Mouse (Mus musculus) stomach, embryonic 15.5 days (tissue): ENCODE results near the gene Hlx. TPM values are rescaled to one million over a fixed set of nuclear protein-coding genes. Genes with fewer than 3 reads are reported as not detected.
A peak's percentile ranks its signal among the peaks of the same experiment; 100 is the strongest.

Experiments
- ATAC-seq: fragments of 200-750 bp; cut with Nextera tagmentation; 2 replicates; pipeline ENCODE4 v1.8.0; 2017; ENCODE audit warnings: low read depth, moderate number of reproducible peaks, moderate TSS enrichment; ENCODE audit not compliant: insufficient read depth, low FRiP score
- H3K27ac ChIP-seq: fragments of 300-500 bp; sonication (generic); 2 replicates; pipeline ENCODE4 v1.5.1; 2015; ENCODE audit warnings: mild to moderate bottlenecking, inconsistent platforms
- H3K27me3 ChIP-seq: fragments of 300-500 bp; sonication (generic); replicated peaks from 2 replicates; pipeline ENCODE4 v1.6.1; 2015; ENCODE audit warnings: inconsistent platforms
- H3K36me3 ChIP-seq: fragments of 300-500 bp; sonication (generic); 2 replicates; pipeline ENCODE4 v1.6.1; 2015; ENCODE audit warnings: inconsistent platforms
- H3K4me1 ChIP-seq: fragments of 300-500 bp; sonication (generic); 2 replicates; pipeline ENCODE4 v1.6.1; 2015; ENCODE audit warnings: inconsistent platforms
- H3K4me2 ChIP-seq: fragments of 300-500 bp; sonication (generic); 2 replicates; pipeline ENCODE4 v1.6.1; 2015; ENCODE audit warnings: mild to moderate bottlenecking, inconsistent platforms
- H3K4me3 ChIP-seq: fragments of 300-500 bp; sonication (generic); replicated peaks from 2 replicates; pipeline ENCODE4 v1.5.1; 2015; ENCODE audit warnings: inconsistent platforms
- H3K9ac ChIP-seq: fragments of 300-500 bp; sonication (generic); 2 replicates; pipeline ENCODE4 v1.6.1; 2015; ENCODE audit warnings: inconsistent platforms
- H3K9me3 ChIP-seq: fragments of 300-500 bp; sonication (generic); 2 replicates; pipeline ENCODE4 v1.6.1; 2016; ENCODE audit warnings: inconsistent platforms
- WGBS: fragments of 180-500 bp; shearing (Covaris S2); methylation state at CpG from one replicate; pipeline ENCODE4 v1.1.7; 2015; 5-methylcytosine and 5-hydroxymethylcytosine counted together
- polyA plus RNA-seq: library from polyadenylated mRNA; unstranded; fragments of >200 nt; fragmentation: Nextera tagmentation; extraction: Ambion mirVana; gene quantifications from 2 replicates; pipeline ENCODE4 v1.2.1, GENCODE M21; 2015

The Hlx gene
- polyA plus RNA-seq, 1 experiment from 2014 or later = 23.2 TPM

GRCm38 (mm10) chr1:184720162-184721025 lies 12.0 kb downstream of the Hlx start:
- H3K4me1 ChIP-seq = no peaks in the 10 kb centered on the region
- WGBS = 6% methylated on average over 26 of the region's 26 CpGs
- H3K27me3 ChIP-seq = peaks cover 84% of the 10 kb centered on the region
- no peak overlapping the region for H3K9ac ChIP-seq
- H3K9me3 ChIP-seq = no peaks in the 10 kb centered on the region
- no peak for ATAC-seq
- no peak overlapping the region for H3K27ac ChIP-seq
- no peaks in the 10 kb centered on the region for H3K36me3 ChIP-seq
- no peak overlapping the region for H3K4me2 ChIP-seq
- H3K4me3 ChIP-seq = no peak overlapping the region

- WGBS = 3% methylated on average over 41 of the region's 41 CpGs
- no peak overlapping the region for H3K27ac ChIP-seq
- H3K9me3 ChIP-seq = no peaks in the 10 kb centered on the region
- peak overlapping the region; percentile 43 for H3K4me2 ChIP-seq
- no peaks in the 10 kb centered on the region for H3K36me3 ChIP-seq
- ATAC-seq = no peak
- no peaks in the 10 kb centered on the region for H3K4me1 ChIP-seq
- H3K4me3 ChIP-seq = peak overlapping the region; percentile 7; the same call in 1 of the 2 replicates
- H3K27me3 ChIP-seq = peaks cover 86% of the 10 kb centered on the region
- H3K9ac ChIP-seq = no peak overlapping the region
These were observed 13.9 kb downstream of the Hlx start for GRCm38 (mm10) chr1:184718261-184719120.

- H3K27ac ChIP-seq = no peak overlapping the region
- no peaks in the 10 kb centered on the region for H3K9me3 ChIP-seq
- H3K4me3 ChIP-seq = no peak overlapping the region
- H3K27me3 ChIP-seq = peaks cover 81% of the 10 kb centered on the region
- ATAC-seq = no peak
- H3K9ac ChIP-seq = no peak overlapping the region
- WGBS = 13% methylated on average over 12 of the region's 12 CpGs
- no peak overlapping the region for H3K4me2 ChIP-seq
- no peaks in the 10 kb centered on the region for H3K4me1 ChIP-seq
- no peaks in the 10 kb centered on the region for H3K36me3 ChIP-seq
These were observed 14.7 kb downstream of the Hlx start for GRCm38 (mm10) chr1:184717691-184718200.

- no peak for ATAC-seq
These were observed 15.3 kb downstream of the Hlx start for GRCm38 (mm10) chr1:184717016-184717568.

GRCm38 (mm10) chr1:184716117-184716516 lies 16.3 kb downstream of the Hlx start:
- Histone ChIP-seq H3K36me3 (no peaks in the 10 kb centered on the region), H3K27ac (no peak overlapping the region), H3K4me2 (no peak overlapping the region), H3K9me3 (no peaks in the 10 kb centered on the region), H3K9ac (no peak overlapping the region), H3K27me3 (peaks cover 66% of the 10 kb centered on the region), H3K4me3 (no peak overlapping the region), H3K4me1 (no peaks in the 10 kb centered on the region)
- WGBS = 12% methylated on average over 6 of the region's 6 CpGs
- ATAC-seq = no peak

More at GRCm38 (mm10) chr1:184717016-184717568, 15.3 kb downstream of the Hlx start:
- Histone ChIP-seq H3K36me3 (no peaks in the 10 kb centered on the region), H3K4me3 (no peak overlapping the region), H3K27ac (no peak overlapping the region), H3K4me2 (no peak overlapping the region), H3K9me3 (no peaks in the 10 kb centered on the region), H3K27me3 (peaks cover 75% of the 10 kb centered on the region), H3K4me1 (no peaks in the 10 kb centered on the region), H3K9ac (no peak overlapping the region)
- 8% methylated on average over 18 of the region's 18 CpGs for WGBS

GRCm38 (mm10) chr1:184715693-184716092 lies 16.7 kb downstream of the Hlx start:
- Histone ChIP-seq H3K9me3 (no peaks in the 10 kb centered on the region), H3K4me2 (no peak overlapping the region), H3K9ac (no peak overlapping the region), H3K27ac (no peak overlapping the region), H3K4me1 (no peaks in the 10 kb centered on the region), H3K36me3 (no peaks in the 10 kb centered on the region), H3K4me3 (no peak overlapping the region), H3K27me3 (peaks cover 62% of the 10 kb centered on the region)
- no peak for ATAC-seq
- 37% methylated on average over 6 of the region's 6 CpGs for WGBS

GRCm38 (mm10) chr1:184714515-184714914 lies 17.9 kb downstream of the Hlx start:
- no peaks in the 10 kb centered on the region for H3K4me1 ChIP-seq
- H3K4me3 ChIP-seq = no peak overlapping the region
- no peak overlapping the region for H3K9ac ChIP-seq
- H3K27ac ChIP-seq = no peak overlapping the region
- WGBS = 42% methylated on average over 3 of the region's 3 CpGs
- H3K27me3 ChIP-seq = peaks cover 50% of the 10 kb centered on the region
- no peak overlapping the region for H3K4me2 ChIP-seq
- H3K36me3 ChIP-seq = no peaks in the 10 kb centered on the region
- no peaks in the 10 kb centered on the region for H3K9me3 ChIP-seq
- ATAC-seq = no peak

- Histone ChIP-seq H3K4me3 (no peak overlapping the region), H3K27ac (no peak overlapping the region), H3K4me2 (no peak overlapping the region), H3K4me1 (no peaks in the 10 kb centered on the region), H3K9ac (no peak overlapping the region), H3K36me3 (no peaks in the 10 kb centered on the region), H3K9me3 (no peaks in the 10 kb centered on the region), H3K27me3 (peaks cover 42% of the 10 kb centered on the region)
- WGBS = 71% methylated on average over 5 of the region's 5 CpGs
- no peak for ATAC-seq
These were observed 18.7 kb downstream of the Hlx start for GRCm38 (mm10) chr1:184713716-184714115.

GRCm38 (mm10) chr1:184707532-184708248 lies 24.7 kb downstream of the Hlx start:
- Histone ChIP-seq H3K9me3 (no peaks in the 10 kb centered on the region), H3K4me1 (no peaks in the 10 kb centered on the region), H3K27ac (no peak overlapping the region), H3K36me3 (no peaks in the 10 kb centered on the region), H3K27me3 (no peaks in the 10 kb centered on the region; the same call in 1 of the 2 replicates), H3K9ac (no peak overlapping the region), H3K4me3 (no peak overlapping the region), H3K4me2 (no peak overlapping the region)
- 61% methylated on average over 4 of the region's 4 CpGs for WGBS
- ATAC-seq = no peak

- WGBS = 54% methylated on average over 3 of the region's 3 CpGs
- H3K9me3 ChIP-seq = no peaks in the 10 kb centered on the region
- no peak overlapping the region for H3K4me3 ChIP-seq
- no peak for ATAC-seq
- H3K27ac ChIP-seq = no peak overlapping the region
- no peaks in the 10 kb centered on the region for H3K4me1 ChIP-seq
- H3K4me2 ChIP-seq = no peak overlapping the region
- no peaks in the 10 kb centered on the region; the same call in 1 of the 2 replicates for H3K27me3 ChIP-seq
- H3K36me3 ChIP-seq = no peaks in the 10 kb centered on the region
- no peak overlapping the region for H3K9ac ChIP-seq
These were observed 27.5 kb downstream of the Hlx start for GRCm38 (mm10) chr1:184704901-184705300.

GRCm38 (mm10) chr1:184699295-184699694 lies 33.1 kb downstream of the Hlx start:
- no peak overlapping the region for H3K27ac ChIP-seq
- no peaks in the 10 kb centered on the region for H3K36me3 ChIP-seq
- WGBS = 76% methylated on average over 1 of the region's 1 CpGs
- H3K4me1 ChIP-seq = no peaks in the 10 kb centered on the region
- H3K4me2 ChIP-seq = no peak overlapping the region
- no peak for ATAC-seq
- no peak overlapping the region for H3K9ac ChIP-seq
- no peaks in the 10 kb centered on the region for H3K27me3 ChIP-seq
- H3K9me3 ChIP-seq = no peaks in the 10 kb centered on the region
- H3K4me3 ChIP-seq = no peak overlapping the region
